Mouse (Mus musculus) MEL (cell line): ENCODE results near the gene Gng12.

Experiments used
- BHLHE40 ChIP-seq: IDR thresholded peaks from 2 replicates; pipeline ENCODE4 v1.6.1; 2012; ENCODE audit warnings: low read depth, mild to moderate bottlenecking, inconsistent platforms, low read length, improper control_type of control experiment, borderline replicate concordance
- CTCF ChIP-seq, 3 experiments: IDR thresholded peaks in 2 of 3; conservative IDR thresholded peaks in 1 of 3; 2 replicates each; pipeline ENCODE4 v1.5.1; 2011 to 2012; ENCODE audit warnings: low read length in 3 of 3, low read depth in 2 of 3, mild to moderate bottlenecking in 2 of 3, improper control_type of control experiment in 1 of 3, inconsistent platforms in 1 of 3, mixed read lengths in 1 of 3, moderate library complexity in 1 of 3; ENCODE audit not compliant: control insufficient read depth in 1 of 3, insufficient read depth in 1 of 3, poor library complexity in 1 of 3, severe bottlenecking in 1 of 3
- EP300 ChIP-seq, 2 experiments: IDR thresholded peaks; 2 replicates each; pipeline ENCODE4 v1.6.1; 2011; ENCODE audit warnings: improper control_type of control experiment in 2 of 2, low read length in 2 of 2, low read depth in 1 of 2, mild to moderate bottlenecking in 1 of 2
- KAT2A ChIP-seq: conservative IDR thresholded peaks from 2 replicates; pipeline ENCODE4 v1.6.1; 2012; ENCODE audit warnings: low read depth, low read length, improper control_type of control experiment, inconsistent platforms
- NELFE ChIP-seq: IDR thresholded peaks from 2 replicates; pipeline ENCODE4 v1.6.1; 2011; ENCODE audit warnings: low read depth, low read length, improper control_type of control experiment
- TAL1 ChIP-seq: IDR thresholded peaks from 2 replicates; pipeline ENCODE4 v1.6.1; 2012; ENCODE audit warnings: mild to moderate bottlenecking, inconsistent platforms, low read length, moderate library complexity, mixed read lengths
- UBTF ChIP-seq: IDR thresholded peaks from 2 replicates; pipeline ENCODE4 v1.6.1; 2012; ENCODE audit warnings: low read depth, mild to moderate bottlenecking, inconsistent platforms, low read length, improper control_type of control experiment, moderate library complexity, borderline replicate concordance; ENCODE audit not compliant: insufficient read depth
- USF1 ChIP-seq: IDR thresholded peaks from 2 replicates; pipeline ENCODE4 v1.6.1; 2014; ENCODE audit warnings: low read depth, mild to moderate bottlenecking, inconsistent platforms, low read length, improper control_type of control experiment, moderate library complexity

GRCm38 (mm10) chr6:66945004-66945356 lies 48.8 kb downstream of the Gng12 start:
- TF ChIP-seq USF1 (no peak), CTCF (IDR thresholded peaks at IDR 0.05 in 2 of 3, conservative IDR thresholded peaks at IDR 0.05 in 1 of 3; ENCODE audit: control insufficient read depth in 1 of 3, insufficient read depth in 1 of 3, low read depth in 2 of 3, low read length in 3 of 3, poor library complexity in 1 of 3, severe bottlenecking in 1 of 3) (no peak), BHLHE40 (no peak), NELFE (no peak), KAT2A (no peak), EP300 (IDR thresholded peaks at IDR 0.05; ENCODE audit: low read depth in 1 of 2, low read length in 2 of 2) (no peak), UBTF (no peak), TAL1 (no peak)
